Mouse (Mus musculus) forebrain, postnatal 0 days (tissue): Measurements from ENCODE around the gene Pcsk4. TPM values are rescaled to one million over a fixed set of nuclear protein-coding genes. Genes with fewer than 3 reads are reported as not detected.

Source experiments
- ATAC-seq: fragments of 200-750 bp; cut with Nextera tagmentation; 2 replicates; pipeline ENCODE4 v1.8.0; 2017; ENCODE audit warnings: mild to moderate bottlenecking, moderate library complexity
- DNase-seq: peaks from one replicate; pipeline ENCODE4 v3.0.0-alpha.2; 2015
- H3K27ac ChIP-seq: fragments of 300-500 bp; sonication (generic); 2 replicates; pipeline ENCODE4 v1.5.1; 2014; ENCODE audit warnings: low read depth, mild to moderate bottlenecking, antibody characterized with exemption, low read length, moderate library complexity, mixed read lengths
- H3K27me3 ChIP-seq: fragments of 300-500 bp; sonication (generic); 2 replicates; pipeline ENCODE4 v1.6.1; 2014; ENCODE audit warnings: mild to moderate bottlenecking, low read length, mixed read lengths; ENCODE audit not compliant: insufficient read depth
- H3K36me3 ChIP-seq: fragments of 300-500 bp; sonication (generic); 2 replicates; pipeline ENCODE4 v1.6.1; 2014; ENCODE audit warnings: mild to moderate bottlenecking, moderate library complexity; ENCODE audit not compliant: insufficient read depth
- H3K4me1 ChIP-seq: fragments of 300-500 bp; sonication (generic); 2 replicates; pipeline ENCODE4 v1.6.1; 2014; ENCODE audit warnings: antibody characterized with exemption; ENCODE audit not compliant: insufficient read depth
- H3K4me2 ChIP-seq: fragments of 300-500 bp; sonication (generic); 2 replicates; pipeline ENCODE4 v1.6.1; 2014; ENCODE audit warnings: low read depth, mild to moderate bottlenecking, moderate library complexity
- H3K4me3 ChIP-seq: fragments of 300-500 bp; sonication (generic); 2 replicates; pipeline ENCODE4 v1.5.1; 2014; ENCODE audit warnings: low read depth, low read length, mixed read lengths
- H3K9ac ChIP-seq: fragments of 300-500 bp; sonication (generic); 2 replicates; pipeline ENCODE4 v1.6.1; 2014; ENCODE audit warnings: mild to moderate bottlenecking
- H3K9me3 ChIP-seq: fragments of 300-500 bp; sonication (generic); 2 replicates; pipeline ENCODE4 v1.6.1; 2016; ENCODE audit warnings: low read length
- CTCF ChIP-seq: sonication (generic); IDR thresholded peaks from 2 replicates; pipeline ENCODE4 v1.5.1; 2016; ENCODE audit warnings: antibody characterized with exemption, control low read depth, low read depth
- WGBS: fragments of 180-500 bp; shearing (Covaris S2); extraction: QIAGEN DNeasy Blood & Tissue Kit; methylation state at CpG from one replicate; pipeline ENCODE4 v1.1.7; 2014; 5-methylcytosine and 5-hydroxymethylcytosine counted together
- polyA plus RNA-seq: library from polyadenylated mRNA; unstranded; fragments of >200 nt; fragmentation: Nextera tagmentation; extraction: Ambion mirVana; gene quantifications from 2 replicates; pipeline ENCODE4 v1.2.1, GENCODE M21; 2015
- total RNA-seq: library from RNA; depleted of rRNA; stranded (reverse); fragments of >200 nt; gene quantifications from 2 replicates; pipeline ENCODE4 v1.2.3, GENCODE M21; 2014; rRNA removed

Gene Pcsk4
- 3.4 and 3.8 TPM in 2 replicates for total RNA-seq
- polyA plus RNA-seq = 7.4 TPM in 2 replicates

GRCm38 (mm10) chr10:80329273-80330081, at the start of gene Pcsk4, which contains the start of gene Reep6:
Gene Pcsk4 (minus strand): TSS chr10:80329498.
Gene Reep6 (plus strand): TSS chr10:80329953.
- WGBS = 5% methylated on average over 31 of the region's 36 CpGs
- H3K4me2 ChIP-seq = peak within 1 kb of the TSS; percentile 90
- peaks cover 11% of the 10 kb centered on the region for H3K4me1 ChIP-seq
- TF ChIP-seq CTCF = no peak
- H3K9me3 ChIP-seq = no peaks in the 10 kb centered on the region
- no peaks in the 10 kb centered on the region for H3K36me3 ChIP-seq
- ATAC-seq = peak; percentile 93
- H3K9ac ChIP-seq = peak within 1 kb of the TSS; percentile 47
- DNase-seq = peak; percentile 96
- peak within 1 kb of the TSS; percentile 54 for H3K4me3 ChIP-seq
- no peak within 1 kb of the TSS for H3K27ac ChIP-seq
- 0 out of 2 replicates have a peak, but pooled peaks cover 5% of the 10 kb centered on the region for H3K27me3 ChIP-seq

- 55% methylated on average over 10 of the region's 10 CpGs for WGBS
- Histone ChIP-seq H3K9me3 (no peaks in the 10 kb centered on the region), H3K4me2 (no peak overlapping the region), H3K4me1 (no peaks in the 10 kb centered on the region), H3K27me3 (no peaks in the 10 kb centered on the region), H3K9ac (no peak overlapping the region), H3K27ac (no peak overlapping the region), H3K4me3 (no peak overlapping the region), H3K36me3 (peaks cover 38% of the 10 kb centered on the region)
- ATAC-seq (no peak), DNase-seq (no peak)
- peak; percentile 73 for TF ChIP-seq CTCF
Measured at GRCm38 (mm10) chr10:80377716-80378115, 48.4 kb upstream of the Pcsk4 start.

- Histone ChIP-seq H3K4me3 (no peak overlapping the region), H3K4me1 (no peaks in the 10 kb centered on the region), H3K4me2 (no peak overlapping the region), H3K27me3 (no peaks in the 10 kb centered on the region), H3K9me3 (no peaks in the 10 kb centered on the region), H3K36me3 (peaks cover 22% of the 10 kb centered on the region), H3K27ac (no peak overlapping the region), H3K9ac (no peak overlapping the region)
- peak; percentile 95 for TF ChIP-seq CTCF
- 3% methylated on average over 7 of the region's 7 CpGs for WGBS
- ATAC-seq (peak; percentile 78), DNase-seq (peak; percentile 96)
Measured at GRCm38 (mm10) chr10:80376160-80376559, 46.9 kb upstream of the Pcsk4 start.

GRCm38 (mm10) chr10:80374063-80374462, 44.8 kb upstream of the Pcsk4 start:
- H3K36me3 ChIP-seq = peaks cover 4% of the 10 kb centered on the region; the same call in 1 of the 2 replicates
- no peaks in the 10 kb centered on the region for H3K4me1 ChIP-seq
- no peak overlapping the region for H3K9ac ChIP-seq
- H3K27ac ChIP-seq = no peak overlapping the region
- WGBS = 27% methylated on average over 6 of the region's 6 CpGs
- H3K9me3 ChIP-seq = no peaks in the 10 kb centered on the region
- peak; percentile 65 for DNase-seq
- ATAC-seq = no peak
- no peak overlapping the region for H3K4me2 ChIP-seq
- H3K4me3 ChIP-seq = no peak overlapping the region
- no peaks in the 10 kb centered on the region for H3K27me3 ChIP-seq
- TF ChIP-seq CTCF = peak; percentile 69

GRCm38 (mm10) chr10:80372706-80373105, 43.4 kb upstream of the Pcsk4 start:
- Histone ChIP-seq H3K27ac (no peak overlapping the region), H3K4me3 (no peak overlapping the region), H3K9ac (no peak overlapping the region), H3K36me3 (no peaks in the 10 kb centered on the region), H3K4me2 (no peak overlapping the region), H3K4me1 (no peaks in the 10 kb centered on the region), H3K27me3 (no peaks in the 10 kb centered on the region), H3K9me3 (no peaks in the 10 kb centered on the region)
- ATAC-seq = no peak
- 78% methylated on average over 6 of the region's 6 CpGs for WGBS
- DNase-seq = no peak
- no peak for TF ChIP-seq CTCF

- DNase-seq (no peak), ATAC-seq (no peak)
- peak overlapping the region; percentile 10; the same call in 1 of the 2 replicates for H3K27ac ChIP-seq
- H3K4me1 ChIP-seq = no peaks in the 10 kb centered on the region
- H3K4me3 ChIP-seq = no peak overlapping the region
- H3K9me3 ChIP-seq = no peaks in the 10 kb centered on the region
- TF ChIP-seq CTCF = no peak; the same call in 1 of the 2 replicates
- H3K9ac ChIP-seq = no peak overlapping the region
- H3K27me3 ChIP-seq = no peaks in the 10 kb centered on the region
- H3K36me3 ChIP-seq = no peaks in the 10 kb centered on the region
- 50% methylated on average over 9 of the region's 9 CpGs for WGBS
- H3K4me2 ChIP-seq = peak overlapping the region; percentile 13; the same call in 1 of the 2 replicates
Measured at GRCm38 (mm10) chr10:80371983-80372382, 42.7 kb upstream of the Pcsk4 start.

GRCm38 (mm10) chr10:80371411-80371966, 42.2 kb upstream of the Pcsk4 start:
- DNase-seq = peak; percentile 79
- WGBS = 3% methylated on average over 12 of the region's 12 CpGs
- H3K27ac ChIP-seq = peak overlapping the region; percentile 10; the same call in 1 of the 2 replicates
- 0 out of 2 replicates have a peak overlapping the region, but pooled peaks have one; percentile 11 for H3K4me3 ChIP-seq
- H3K4me2 ChIP-seq = peak overlapping the region; percentile 13; the same call in 1 of the 2 replicates
- ATAC-seq = peak; percentile 84
- H3K27me3 ChIP-seq = no peaks in the 10 kb centered on the region
- H3K9me3 ChIP-seq = no peaks in the 10 kb centered on the region
- TF ChIP-seq CTCF = no peak
- H3K9ac ChIP-seq = no peak overlapping the region
- no peaks in the 10 kb centered on the region for H3K4me1 ChIP-seq
- no peaks in the 10 kb centered on the region for H3K36me3 ChIP-seq
